14 mouse cellular contexts compared by ENCODE assay signal in genomic region chr4:118109649-118110048, GRCm38 (mm10). TPM values are rescaled to one million over a fixed set of nuclear protein-coding genes. Genes with fewer than 3 reads are reported as not detected.
A peak's percentile ranks its signal among the peaks of the same experiment; 100 is the strongest.
DNase-seq lines count a peak whose midpoint lies in the region; ATAC-seq and TF ChIP-seq lines count a peak whose summit lies in the region.
"Had no signal": no experiment of that assay in that cellular context is flagged by ENCODE, and none has a peak within 500 bp of the region (broad histone marks: within the 10 kb centered on the region; RNA-seq: fewer than 3 reads in every experiment).

No protein-coding gene starts in this region.

- no peak overlapping the region for H3K9ac ChIP-seq in intestine, embryonic 14.5 days (ENCODE audit: low read length)
- H3K9ac ChIP-seq in intestine, postnatal 0 days (ENCODE audit: low read depth, low read length): no peak overlapping the region
- H3K9ac ChIP-seq in limb, embryonic 14.5 days (ENCODE audit: low read depth, low read length, severe bottlenecking): no peak overlapping the region
- no peak overlapping the region for H3K9ac ChIP-seq in neural tube, embryonic 14.5 days (replicated peaks; ENCODE audit: low read depth, low read length)

- no peaks in the 10 kb centered on the region for H3K27me3 ChIP-seq in intestine, embryonic 14.5 days (replicated peaks; ENCODE audit: control insufficient read depth, insufficient read depth, low read length)
- no peaks in the 10 kb centered on the region for H3K27me3 ChIP-seq in intestine, postnatal 0 days (replicated peaks; ENCODE audit: control insufficient read depth, insufficient read depth, low read length)
- no peaks in the 10 kb centered on the region for H3K27me3 ChIP-seq in limb, embryonic 14.5 days (ENCODE audit: control insufficient read depth, insufficient read depth, low read length)
- no peaks in the 10 kb centered on the region for H3K27me3 ChIP-seq in neural tube, embryonic 14.5 days (ENCODE audit: control insufficient read depth, insufficient read depth, low read length)
- H3K27me3 ChIP-seq: CH12.LX had no signal

- H3K27ac ChIP-seq in intestine, embryonic 14.5 days (ENCODE audit: low read depth): 0 out of 2 replicates have a peak overlapping the region, but pooled peaks have one; percentile 19
- no peak overlapping the region for H3K27ac ChIP-seq in intestine, postnatal 0 days (ENCODE audit: low read depth, low read length)
- no peak overlapping the region for H3K27ac ChIP-seq in limb, embryonic 14.5 days (replicated peaks; ENCODE audit: low read depth, low read length)
- H3K27ac ChIP-seq in neural tube, embryonic 14.5 days (ENCODE audit: low read depth, low read length): no peak overlapping the region
- H3K27ac ChIP-seq: hindbrain, postnatal 0 days had no signal

- H3K4me1 ChIP-seq in intestine, embryonic 14.5 days (replicated peaks; ENCODE audit: control insufficient read depth, insufficient read depth, low read length): peaks cover 16% of the 10 kb centered on the region
- H3K4me1 ChIP-seq in intestine, postnatal 0 days (replicated peaks; ENCODE audit: control insufficient read depth, insufficient read depth, low read length): peaks cover 4% of the 10 kb centered on the region; the same call in 1 of the 2 replicates
- H3K4me1 ChIP-seq in limb, embryonic 14.5 days (ENCODE audit: control insufficient read depth, insufficient read depth, low read length): no peaks in the 10 kb centered on the region
- no peaks in the 10 kb centered on the region for H3K4me1 ChIP-seq in neural tube, embryonic 14.5 days (ENCODE audit: control insufficient read depth, insufficient read depth, low read length)

- ATAC-seq in intestine, embryonic 14.5 days (replicated peaks; ENCODE audit: low FRiP score, low TSS enrichment, low read depth): no peak
- no peak for ATAC-seq in intestine, postnatal 0 days
- ATAC-seq in erythroblast, adult 5-6 weeks (replicated peaks; ENCODE audit: low FRiP score, poor library complexity, severe bottlenecking): peak; percentile 62
- ATAC-seq in limb, embryonic 14.5 days (ENCODE audit: low FRiP score, low read depth): no peak
- ATAC-seq in neural tube, embryonic 14.5 days (ENCODE audit: low read depth): peak; percentile 34; the same call in 1 of the 2 replicates
- ATAC-seq in inflammation-experienced regulatory T-cells, adult 6 months: no peak
- ATAC-seq: hindbrain, postnatal 0 days had no signal

- peaks cover 5% of the 10 kb centered on the region; the same call in 1 of the 2 replicates for H3K9me3 ChIP-seq in intestine, embryonic 14.5 days (ENCODE audit: control insufficient read depth, low read length)
- no peaks in the 10 kb centered on the region for H3K9me3 ChIP-seq in intestine, postnatal 0 days (ENCODE audit: control insufficient read depth)
- H3K9me3 ChIP-seq in limb, embryonic 14.5 days (ENCODE audit: control insufficient read depth, low read length): peaks cover 7% of the 10 kb centered on the region; the same call in 1 of the 2 replicates
- H3K9me3 ChIP-seq in neural tube, embryonic 14.5 days (ENCODE audit: control insufficient read depth, low read length): no peaks in the 10 kb centered on the region

- 0 out of 2 replicates have a peak, but pooled peaks cover 3% of the 10 kb centered on the region for H3K36me3 ChIP-seq in intestine, embryonic 14.5 days (ENCODE audit: control insufficient read depth, insufficient read depth, low read length)
- peaks cover 14% of the 10 kb centered on the region; the same call in 1 of the 2 replicates for H3K36me3 ChIP-seq in intestine, postnatal 0 days (ENCODE audit: control insufficient read depth, insufficient read depth)
- peaks cover 9% of the 10 kb centered on the region; the same call in 1 of the 2 replicates for H3K36me3 ChIP-seq in limb, embryonic 14.5 days (ENCODE audit: control insufficient read depth, insufficient read depth, low read length)
- no peaks in the 10 kb centered on the region for H3K36me3 ChIP-seq in neural tube, embryonic 14.5 days (ENCODE audit: control insufficient read depth, insufficient read depth, low read length)

- no peak for TF ChIP-seq CTCF in intestine, postnatal 0 days (IDR thresholded peaks at IDR 0.05; ENCODE audit: low read depth)

- TF ChIP-seq POLR2A in limb, embryonic 14.5 days (IDR thresholded peaks at IDR 0.05; ENCODE audit: borderline replicate concordance, extremely low read depth, insufficient read depth, insufficient read length): no peak

- H3K4me3 ChIP-seq in intestine, embryonic 14.5 days (ENCODE audit: low read depth, low read length): no peak overlapping the region
- H3K4me3 ChIP-seq in intestine, postnatal 0 days (ENCODE audit: low read depth, low read length): no peak overlapping the region
- no peak overlapping the region for H3K4me3 ChIP-seq in limb, embryonic 14.5 days (replicated peaks; ENCODE audit: low read length)
- no peak overlapping the region for H3K4me3 ChIP-seq in neural tube, embryonic 14.5 days (ENCODE audit: low read depth, low read length)

- H3K4me2 ChIP-seq in intestine, embryonic 14.5 days (ENCODE audit: low read length): no peak overlapping the region
- H3K4me2 ChIP-seq in intestine, postnatal 0 days (replicated peaks; ENCODE audit: low read depth): no peak overlapping the region
- no peak overlapping the region for H3K4me2 ChIP-seq in limb, embryonic 14.5 days (replicated peaks; ENCODE audit: low read depth, low read length, severe bottlenecking)
- no peak overlapping the region for H3K4me2 ChIP-seq in neural tube, embryonic 14.5 days (ENCODE audit: low read depth, low read length)
- H3K4me2 ChIP-seq: midbrain, embryonic 11.5 days had no signal

- no peak for DNase-seq in intestine, embryonic 14.5 days (ENCODE audit: low spot score)
- DNase-seq in limb, embryonic 14.5 days (ENCODE audit: low spot score): peak; percentile 17
- no peak for DNase-seq in layer of hippocampus, postnatal 14 days (ENCODE audit: low spot score in 2 of 2)
- DNase-seq: adrenal gland, postnatal 10 days; kidney, postnatal 14 days; layer of hippocampus, postnatal 36 days; retina, postnatal 1 day had no signal

- 66% methylated on average over 13 of the region's 13 CpGs for WGBS in intestine, embryonic 14.5 days
- 56% methylated on average over 13 of the region's 13 CpGs for WGBS in intestine, postnatal 0 days
- 79% methylated on average over 13 of the region's 13 CpGs for WGBS in limb, embryonic 14.5 days
- WGBS in neural tube, embryonic 14.5 days: 63% methylated on average over 13 of the region's 13 CpGs

RNA-seq across cellular contexts. Expression of gene St3gal3, which starts 25.1 kb away (rescaled TPM):
- polyA plus RNA-seq in intestine, embryonic 14.5 days (2014; fragmentation: Nextera tagmentation; extraction: Ambion mirVana): 4.5 and 4.7 TPM in 2 replicates
- 15.6 and 15.7 TPM in 2 replicates for polyA plus RNA-seq in intestine, postnatal 0 days (2015; fragmentation: Nextera tagmentation; extraction: Ambion mirVana)
- total RNA-seq in erythroblast, adult 5-6 weeks (2015; ENCODE audit: low replicate concordance): 0.42 and 7.9 TPM in 2 replicates
- total RNA-seq in erythroblast, adult 5-6 weeks (2017; ENCODE audit: low replicate concordance): 2.2 and 2.6 TPM in 2 replicates
- 26.1 and 30.9 TPM in 2 replicates for polyA plus RNA-seq in limb, embryonic 14.5 days (2012; rRNA removed)
- polyA plus RNA-seq in limb, embryonic 14.5 days (2014; fragmentation: Nextera tagmentation; extraction: Ambion mirVana): 4.8 and 5.4 TPM in 2 replicates
- 10.0 and 10.6 TPM in 2 replicates for polyA plus RNA-seq in neural tube, embryonic 14.5 days (2014; fragmentation: Nextera tagmentation; extraction: Ambion mirVana)
- 1 to 10 TPM in 2 of 3 experiments, under 1 TPM in 1; 0.40 to 2.4 (median 1.3) TPM for polyA plus RNA-seq in inflammation-experienced regulatory T-cells, adult 6 months (2017; shearing (Covaris generic))
- total RNA-seq in layer of hippocampus, postnatal 14 days (2021): 10 to 100 TPM; 40.7 to 43.0 TPM

Comparison
In these comparisons a context has a peak if more than half of its experiments do, and no peak if none do; other contexts are left out.
1. ATAC-seq: peak in erythroblast, adult 5-6 weeks (single experiment) and neural tube, embryonic 14.5 days (single experiment); none in intestine, embryonic 14.5 days (single experiment), intestine, postnatal 0 days (single experiment), limb, embryonic 14.5 days (single experiment) and inflammation-experienced regulatory T-cells, adult 6 months (single experiment).